Mouse (Mus musculus) embryonic facial prominence, embryonic 12.5 days (tissue): ENCODE results near the gene Syne2. TPM values are rescaled to one million over a fixed set of nuclear protein-coding genes. Genes with fewer than 3 reads are reported as not detected.

Source experiments
- ATAC-seq: fragments of 200-750 bp; cut with Nextera tagmentation; 2 replicates; pipeline ENCODE4 v1.8.0; 2017; ENCODE audit not compliant: insufficient number of reproducible peaks, insufficient read depth, low FRiP score, low TSS enrichment
- H3K27ac ChIP-seq: fragments of 300-500 bp; sonication (generic); 2 replicates; pipeline ENCODE4 v1.5.1; 2016; ENCODE audit warnings: mild to moderate bottlenecking
- H3K27me3 ChIP-seq: fragments of 300-500 bp; sonication (generic); 2 replicates; pipeline ENCODE4 v1.6.1; 2016; ENCODE audit warnings: mild to moderate bottlenecking, moderate library complexity
- H3K36me3 ChIP-seq: fragments of 300-500 bp; sonication (generic); 2 replicates; pipeline ENCODE4 v1.6.1; 2016; ENCODE audit warnings: mild to moderate bottlenecking
- H3K4me1 ChIP-seq: fragments of 300-500 bp; sonication (generic); 2 replicates; pipeline ENCODE4 v1.6.1; 2016
- H3K4me2 ChIP-seq: fragments of 300-500 bp; sonication (generic); replicated peaks from 2 replicates; pipeline ENCODE4 v1.6.1; 2016; ENCODE audit warnings: mild to moderate bottlenecking, moderate library complexity
- H3K4me3 ChIP-seq: fragments of 300-500 bp; sonication (generic); 2 replicates; pipeline ENCODE4 v1.5.1; 2016; ENCODE audit warnings: mild to moderate bottlenecking
- H3K9ac ChIP-seq: fragments of 300-500 bp; sonication (generic); 2 replicates; pipeline ENCODE4 v1.6.1; 2016; ENCODE audit warnings: mild to moderate bottlenecking, moderate library complexity
- H3K9me3 ChIP-seq: fragments of 300-500 bp; sonication (generic); 2 replicates; pipeline ENCODE4 v1.6.1; 2016; ENCODE audit warnings: mild to moderate bottlenecking, moderate library complexity
- WGBS: fragments of 180-500 bp; shearing (Covaris S2); methylation state at CpG from one replicate; pipeline ENCODE4 v1.1.7; 2016; 5-methylcytosine and 5-hydroxymethylcytosine counted together
- polyA plus RNA-seq: library from polyadenylated mRNA; unstranded; fragments of >200 nt; fragmentation: Nextera tagmentation; extraction: Ambion mirVana; gene quantifications from 2 replicates; pipeline ENCODE4 v1.2.1, GENCODE M21; 2016

The Syne2 gene
- polyA plus RNA-seq, 1 experiment from 2014 or later = 97.4 TPM

DNA sequence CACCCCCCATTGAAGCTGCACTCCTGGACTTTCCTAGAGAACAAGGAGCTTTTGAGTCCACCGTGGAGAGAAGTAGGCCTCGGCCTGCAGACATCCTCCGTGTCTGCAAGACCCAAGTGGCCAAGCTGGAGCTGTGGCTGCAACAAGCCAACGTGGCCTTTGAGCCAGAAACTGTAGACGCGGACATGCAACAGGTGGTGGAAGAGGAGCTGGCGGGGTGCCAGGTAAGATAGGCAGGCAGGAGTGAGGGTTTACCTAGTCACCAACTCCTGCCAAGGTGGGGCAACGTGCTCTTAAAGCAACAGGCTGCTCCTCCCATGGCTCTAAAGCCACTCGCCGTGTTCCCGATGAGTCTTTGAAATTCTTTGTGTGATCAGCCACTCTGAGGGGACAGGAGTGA lies 197.6 kb downstream of the Syne2 start:
- peaks cover 25% of the 10 kb centered on the region for H3K36me3 ChIP-seq
- H3K27me3 ChIP-seq = no peaks in the 10 kb centered on the region
- H3K4me3 ChIP-seq = no peak overlapping the region
- no peaks in the 10 kb centered on the region for H3K9me3 ChIP-seq
- H3K27ac ChIP-seq = no peak overlapping the region
- H3K9ac ChIP-seq = no peak overlapping the region
- 85% methylated on average over 11 of the region's 11 CpGs for WGBS
- H3K4me1 ChIP-seq = no peaks in the 10 kb centered on the region
- no peak for ATAC-seq
- H3K4me2 ChIP-seq = no peak overlapping the region

- Histone ChIP-seq H3K27ac (no peak overlapping the region), H3K4me1 (no peaks in the 10 kb centered on the region), H3K4me3 (no peak overlapping the region), H3K36me3 (peaks cover 25% of the 10 kb centered on the region; the same call in 1 of the 2 replicates), H3K4me2 (no peak overlapping the region), H3K27me3 (no peaks in the 10 kb centered on the region), H3K9ac (no peak overlapping the region), H3K9me3 (no peaks in the 10 kb centered on the region)
- WGBS = 78% methylated on average over 14 of the region's 14 CpGs
- peak; percentile 47; the same call in 1 of the 2 replicates for ATAC-seq
Measured at GRCm38 (mm10) chr12:76016123-76017101, 198.5 kb downstream of the Syne2 start.

- Histone ChIP-seq H3K36me3 (peaks cover 44% of the 10 kb centered on the region), H3K4me1 (no peaks in the 10 kb centered on the region), H3K9ac (no peak overlapping the region), H3K27me3 (no peaks in the 10 kb centered on the region), H3K9me3 (no peaks in the 10 kb centered on the region), H3K27ac (no peak overlapping the region), H3K4me3 (no peak overlapping the region), H3K4me2 (no peak overlapping the region)
- no peak for ATAC-seq
- 86% methylated on average over 8 of the region's 8 CpGs for WGBS
Measured at GRCm38 (mm10) chr12:76018640-76019039, 200.7 kb downstream of the Syne2 start.

- Histone ChIP-seq H3K36me3 (peaks cover 62% of the 10 kb centered on the region), H3K9ac (no peak overlapping the region), H3K27ac (no peak overlapping the region), H3K4me3 (no peak overlapping the region), H3K4me2 (no peak overlapping the region), H3K4me1 (no peaks in the 10 kb centered on the region), H3K27me3 (no peaks in the 10 kb centered on the region), H3K9me3 (no peaks in the 10 kb centered on the region)
- 82% methylated on average over 8 of the region's 8 CpGs for WGBS
- ATAC-seq = no peak
Measured at GRCm38 (mm10) chr12:76042301-76042700, 224.4 kb downstream of the Syne2 start.

- Histone ChIP-seq H3K4me1 (no peaks in the 10 kb centered on the region), H3K4me3 (no peak overlapping the region), H3K27me3 (no peaks in the 10 kb centered on the region), H3K27ac (no peak overlapping the region), H3K9me3 (no peaks in the 10 kb centered on the region), H3K36me3 (peaks cover 44% of the 10 kb centered on the region), H3K4me2 (no peak overlapping the region), H3K9ac (no peak overlapping the region)
- 89% methylated on average over 6 of the region's 6 CpGs for WGBS
- ATAC-seq = no peak
Measured at GRCm38 (mm10) chr12:76046561-76046960, 228.6 kb downstream of the Syne2 start.

- no peak overlapping the region for H3K4me2 ChIP-seq
- no peak overlapping the region for H3K27ac ChIP-seq
- H3K27me3 ChIP-seq = no peaks in the 10 kb centered on the region
- no peak overlapping the region for H3K9ac ChIP-seq
- H3K9me3 ChIP-seq = no peaks in the 10 kb centered on the region
- no peaks in the 10 kb centered on the region for H3K4me1 ChIP-seq
- peaks cover 43% of the 10 kb centered on the region for H3K36me3 ChIP-seq
- 60% methylated on average over 3 of the region's 3 CpGs for WGBS
- ATAC-seq = no peak
- no peak overlapping the region for H3K4me3 ChIP-seq
Measured at GRCm38 (mm10) chr12:76047921-76048320, 230.0 kb downstream of the Syne2 start.

DNA sequence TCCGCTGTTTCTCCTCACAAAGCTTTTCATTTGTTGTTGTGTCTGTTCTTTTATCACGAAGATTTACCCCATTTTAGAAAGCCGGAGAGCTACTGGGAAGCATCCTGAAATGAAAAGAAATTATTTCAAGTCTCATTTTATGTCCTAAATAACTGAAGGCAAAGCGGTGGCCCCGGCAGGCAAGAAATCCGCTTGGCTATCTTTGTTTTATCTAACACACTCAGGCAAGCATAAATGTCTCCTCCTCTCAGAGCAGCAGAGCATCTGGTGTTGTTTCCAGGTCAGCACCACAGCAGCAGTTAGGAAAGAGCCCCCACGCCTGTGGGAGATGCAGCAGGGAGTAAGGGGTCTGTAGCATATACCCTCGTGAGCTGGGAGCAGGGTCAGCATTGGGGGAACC lies 230.7 kb downstream of the Syne2 start:
- no peaks in the 10 kb centered on the region for H3K27me3 ChIP-seq
- no peak overlapping the region for H3K9ac ChIP-seq
- 82% methylated on average over 8 of the region's 8 CpGs for WGBS
- no peak overlapping the region for H3K4me2 ChIP-seq
- no peak overlapping the region for H3K4me3 ChIP-seq
- H3K4me1 ChIP-seq = no peaks in the 10 kb centered on the region
- H3K27ac ChIP-seq = 0 out of 2 replicates have a peak overlapping the region, but pooled peaks have one; percentile 37
- peaks cover 38% of the 10 kb centered on the region for H3K36me3 ChIP-seq
- no peak for ATAC-seq
- H3K9me3 ChIP-seq = no peaks in the 10 kb centered on the region

DNA sequence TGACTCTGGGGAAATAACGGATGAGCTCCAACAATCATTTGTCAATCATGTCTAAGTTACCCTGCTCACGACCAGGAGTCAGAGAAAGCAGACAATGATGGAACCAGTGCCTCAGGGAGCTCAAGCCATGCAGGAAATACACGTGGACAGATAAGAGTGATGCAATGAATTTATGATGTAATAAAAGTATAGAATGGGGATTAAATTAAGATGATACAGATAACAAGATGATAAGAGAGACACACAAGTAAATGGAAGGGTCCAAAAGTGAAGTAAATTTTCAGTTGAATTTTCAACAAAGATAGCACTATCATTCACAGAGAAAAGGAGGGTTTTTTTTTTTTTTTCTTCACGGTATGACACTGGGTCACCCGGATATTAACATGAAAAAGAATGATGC lies 231.4 kb downstream of the Syne2 start:
- ATAC-seq = no peak
- WGBS = 72% methylated on average over 5 of the region's 5 CpGs
- Histone ChIP-seq H3K4me2 (no peak overlapping the region), H3K36me3 (peaks cover 34% of the 10 kb centered on the region), H3K4me1 (no peaks in the 10 kb centered on the region), H3K27ac (no peak overlapping the region), H3K27me3 (no peaks in the 10 kb centered on the region), H3K9ac (no peak overlapping the region), H3K4me3 (no peak overlapping the region), H3K9me3 (no peaks in the 10 kb centered on the region)

DNA sequence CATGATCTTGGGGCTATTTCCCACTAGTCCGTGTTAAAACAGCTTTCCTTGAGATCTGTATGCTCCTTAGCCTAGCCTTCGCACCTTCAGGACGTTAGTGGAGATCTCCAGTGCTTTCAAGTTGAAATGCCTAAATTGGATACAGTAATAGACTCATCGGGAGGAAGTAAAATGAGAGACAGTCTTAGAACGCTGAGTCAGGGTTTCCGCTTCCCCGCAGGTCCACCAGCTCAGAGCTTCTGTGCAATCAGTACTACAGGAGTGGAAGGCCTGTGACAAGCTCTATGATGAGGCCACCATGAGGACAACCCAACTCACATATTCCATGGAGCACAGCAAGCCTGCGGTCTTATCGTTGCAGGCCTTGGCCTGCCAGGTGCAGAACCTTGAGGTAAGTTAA lies 233.9 kb downstream of the Syne2 start:
- no peak overlapping the region for H3K4me3 ChIP-seq
- no peaks in the 10 kb centered on the region for H3K4me1 ChIP-seq
- peaks cover 40% of the 10 kb centered on the region for H3K36me3 ChIP-seq
- H3K9ac ChIP-seq = no peak overlapping the region
- no peaks in the 10 kb centered on the region for H3K27me3 ChIP-seq
- WGBS = 90% methylated on average over 9 of the region's 9 CpGs
- ATAC-seq = no peak
- no peaks in the 10 kb centered on the region for H3K9me3 ChIP-seq
- H3K27ac ChIP-seq = no peak overlapping the region
- no peak overlapping the region for H3K4me2 ChIP-seq

- H3K4me1 ChIP-seq = no peaks in the 10 kb centered on the region
- H3K4me3 ChIP-seq = no peak overlapping the region
- no peaks in the 10 kb centered on the region for H3K27me3 ChIP-seq
- no peak overlapping the region for H3K9ac ChIP-seq
- H3K27ac ChIP-seq = no peak overlapping the region
- WGBS = 89% methylated on average over 9 of the region's 9 CpGs
- no peaks in the 10 kb centered on the region for H3K9me3 ChIP-seq
- ATAC-seq = no peak
- H3K4me2 ChIP-seq = no peak overlapping the region
- H3K36me3 ChIP-seq = peaks cover 34% of the 10 kb centered on the region
Measured at GRCm38 (mm10) chr12:76054653-76055052, 236.7 kb downstream of the Syne2 start.

DNA sequence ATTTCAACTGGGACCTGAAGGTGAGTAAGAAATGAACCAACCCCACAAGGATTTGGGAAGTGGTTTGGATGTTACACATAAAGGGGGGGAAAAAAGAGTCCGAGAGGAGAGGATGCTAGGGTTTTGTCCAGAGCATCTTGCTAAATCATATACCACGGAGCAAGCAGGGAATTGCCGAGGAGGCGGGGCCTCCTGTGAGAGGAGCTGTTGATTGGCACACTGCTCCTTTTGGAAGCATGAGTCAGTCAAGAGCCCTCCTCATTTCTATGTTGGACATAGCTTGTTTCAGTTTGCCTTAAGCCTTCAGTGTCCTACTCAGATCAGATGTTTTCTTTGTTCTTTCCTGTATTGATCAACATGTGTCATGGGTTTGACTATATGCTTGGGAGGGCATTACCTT lies 245.1 kb downstream of the Syne2 start:
- Histone ChIP-seq H3K4me1 (no peaks in the 10 kb centered on the region), H3K9me3 (no peaks in the 10 kb centered on the region), H3K9ac (no peak overlapping the region), H3K36me3 (peaks cover 55% of the 10 kb centered on the region), H3K27me3 (no peaks in the 10 kb centered on the region), H3K4me3 (no peak overlapping the region), H3K4me2 (no peak overlapping the region), H3K27ac (no peak overlapping the region)
- ATAC-seq = no peak
- 93% methylated on average over 4 of the region's 4 CpGs for WGBS

GRCm38 (mm10) chr12:76070386-76070785 lies 252.5 kb downstream of the Syne2 start:
- no peaks in the 10 kb centered on the region for H3K9me3 ChIP-seq
- no peak overlapping the region for H3K4me2 ChIP-seq
- no peak for ATAC-seq
- H3K36me3 ChIP-seq = peaks cover 21% of the 10 kb centered on the region
- no peak overlapping the region for H3K27ac ChIP-seq
- peaks cover 21% of the 10 kb centered on the region for H3K4me1 ChIP-seq
- no peak overlapping the region for H3K9ac ChIP-seq
- WGBS = 85% methylated on average over 5 of the region's 5 CpGs
- H3K4me3 ChIP-seq = no peak overlapping the region
- no peaks in the 10 kb centered on the region for H3K27me3 ChIP-seq
